Mouse (Mus musculus): Measurements from ENCODE around the gene Herc3.

The Herc3 gene

DNA sequence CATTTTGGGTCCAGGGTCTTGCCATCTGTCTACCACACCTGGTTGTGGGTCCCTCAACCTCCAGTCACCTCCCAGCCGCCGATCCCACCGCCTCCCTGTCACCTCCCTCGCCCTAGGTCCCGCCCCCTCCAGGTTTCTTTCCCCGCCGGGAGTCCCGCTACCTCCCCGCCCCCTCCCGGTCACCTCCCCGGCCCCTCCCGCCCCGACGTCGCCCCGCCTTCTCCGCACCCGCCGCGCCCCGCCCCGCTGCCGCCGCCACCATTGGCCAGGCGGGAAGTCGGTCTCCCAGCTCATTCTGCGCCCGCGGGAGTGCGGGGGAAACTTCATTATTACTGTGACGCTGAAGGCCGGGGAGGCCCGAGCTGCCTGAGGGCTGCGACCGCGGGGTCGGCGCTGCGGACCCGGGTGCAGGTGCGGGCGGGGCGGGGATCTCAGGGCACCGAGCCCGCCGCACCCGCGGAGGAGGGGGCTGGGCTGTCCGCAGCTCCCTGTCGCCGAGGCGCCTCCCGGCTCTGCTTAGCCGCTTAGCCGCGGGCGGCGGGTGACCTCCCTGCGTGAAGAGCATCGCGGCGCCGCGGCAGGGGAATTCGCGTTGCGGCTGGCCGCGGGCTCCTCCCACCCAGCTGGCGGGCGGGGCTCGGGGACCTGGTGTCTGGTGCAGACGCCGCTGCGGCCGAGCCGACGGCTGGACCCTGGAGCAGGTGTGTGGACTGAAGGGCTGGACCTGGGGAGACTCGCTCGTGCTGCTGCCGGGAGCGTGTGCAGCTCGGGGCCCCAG lies at the start of gene Herc3:
Herc3 (plus strand) TSS at position 234 of the 778 bp plus-strand sequence.
- TF ChIP-seq GATA4 (IDR thresholded peaks at IDR 0.05; ENCODE audit: insufficient replicate concordance, low read length): no peak

DNA sequence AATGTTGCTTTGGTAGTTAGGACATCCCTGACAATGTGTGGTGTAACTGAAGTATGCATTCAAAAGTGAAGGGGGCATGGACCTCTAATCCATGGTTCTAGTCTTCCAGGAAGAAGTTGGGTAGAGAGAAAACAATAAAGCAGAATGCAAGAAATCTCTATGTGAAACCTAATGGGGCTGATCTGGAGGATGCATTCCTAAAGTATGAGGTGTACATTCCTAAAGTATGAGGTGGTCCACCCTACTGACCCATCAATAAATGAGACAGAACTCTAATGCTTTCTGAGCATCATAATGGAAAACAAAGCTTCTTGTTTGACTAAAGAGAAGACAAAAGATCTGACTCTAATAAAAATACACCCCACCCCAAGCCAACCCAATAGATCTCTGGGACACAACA lies 29.9 kb upstream of the Herc3 start:
- no peak for TF ChIP-seq GATA4 (IDR thresholded peaks at IDR 0.05; ENCODE audit: insufficient replicate concordance, low read length)

DNA sequence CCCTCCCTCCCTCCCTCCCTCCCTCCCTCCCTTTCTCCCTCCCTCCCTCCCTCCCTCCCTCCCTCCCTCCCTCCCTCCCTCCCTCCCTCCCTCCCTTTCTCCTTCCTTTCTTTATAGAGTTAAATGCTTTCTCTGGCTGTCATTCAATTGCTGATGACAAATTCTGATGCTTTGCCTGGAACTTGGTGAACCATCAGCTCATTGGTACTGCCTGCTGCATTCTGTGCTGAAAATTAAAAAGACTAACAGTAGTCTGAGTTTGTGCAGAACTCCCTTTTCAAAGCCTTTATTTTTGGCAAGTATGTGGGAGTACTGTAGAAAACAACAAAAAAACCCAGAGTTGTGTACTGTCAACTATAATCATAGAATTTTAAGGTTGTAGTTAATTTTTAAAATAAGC lies 16.9 kb upstream of the Herc3 start:
- no peak for TF ChIP-seq GATA4 (IDR thresholded peaks at IDR 0.05; ENCODE audit: insufficient replicate concordance, low read length)

DNA sequence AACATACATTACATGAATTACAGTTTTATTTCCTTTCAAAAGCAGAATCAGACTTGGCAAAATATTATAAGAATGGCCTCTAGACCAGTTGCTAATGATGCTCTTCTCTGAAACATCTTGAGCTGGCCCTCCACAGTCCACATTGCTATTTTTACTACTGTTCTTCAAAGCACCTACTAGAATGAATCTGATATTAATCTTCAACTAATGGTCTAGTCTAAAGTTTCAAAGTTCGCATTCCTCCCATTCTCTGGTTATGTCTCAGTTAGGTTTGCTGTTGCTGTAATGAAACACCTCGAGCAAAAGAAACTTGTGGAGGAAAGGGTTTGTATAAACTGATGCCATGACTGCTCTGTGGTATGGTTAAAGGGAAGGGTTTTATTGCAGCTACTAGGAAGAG lies 5.6 kb upstream of the Herc3 start:
- no peak for TF ChIP-seq GATA4 (IDR thresholded peaks at IDR 0.05; ENCODE audit: insufficient replicate concordance, low read length)

DNA sequence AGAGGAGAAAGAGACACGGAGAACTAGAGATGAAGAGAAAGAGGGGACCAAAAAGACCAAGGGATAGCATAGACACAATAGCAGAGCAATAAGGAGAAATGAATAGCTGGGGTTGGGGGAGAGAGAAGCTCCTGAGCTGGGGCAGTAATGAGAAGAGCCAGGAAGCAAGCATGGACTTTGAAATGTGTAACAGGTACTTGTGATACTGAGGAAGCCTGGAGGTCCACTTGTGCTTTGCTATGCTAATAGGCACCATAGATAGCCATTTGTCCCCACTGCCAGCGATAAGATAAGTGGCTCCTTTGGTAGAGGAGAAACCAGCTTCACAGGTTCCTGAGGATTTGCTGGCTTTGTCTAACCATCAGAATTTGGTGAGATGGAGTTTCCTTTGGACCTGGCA lies 5.2 kb upstream of the Herc3 start:
- no peak for TF ChIP-seq GATA4 (IDR thresholded peaks at IDR 0.05; ENCODE audit: insufficient replicate concordance, low read length)

DNA sequence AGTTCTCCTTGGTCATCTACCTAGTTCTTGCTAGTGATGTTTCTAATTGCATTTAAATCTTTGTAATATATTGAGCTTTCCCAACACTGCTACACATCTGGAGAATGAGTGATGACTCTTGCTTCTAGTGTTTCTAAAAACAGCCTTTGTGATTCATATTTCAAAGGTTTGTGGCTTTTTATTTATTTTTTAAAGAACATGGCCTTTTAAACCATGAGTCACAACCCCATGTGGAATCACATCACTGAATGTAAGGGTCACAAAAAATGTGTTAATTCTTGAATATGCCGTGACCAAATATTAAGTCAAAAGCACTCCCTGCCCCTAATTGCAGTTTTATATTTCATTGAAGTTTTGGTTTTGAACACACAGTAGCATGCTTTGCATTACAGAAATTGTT lies 2.7 kb upstream of the Herc3 start:
- no peak for TF ChIP-seq GATA4 (IDR thresholded peaks at IDR 0.05; ENCODE audit: insufficient replicate concordance, low read length)

DNA sequence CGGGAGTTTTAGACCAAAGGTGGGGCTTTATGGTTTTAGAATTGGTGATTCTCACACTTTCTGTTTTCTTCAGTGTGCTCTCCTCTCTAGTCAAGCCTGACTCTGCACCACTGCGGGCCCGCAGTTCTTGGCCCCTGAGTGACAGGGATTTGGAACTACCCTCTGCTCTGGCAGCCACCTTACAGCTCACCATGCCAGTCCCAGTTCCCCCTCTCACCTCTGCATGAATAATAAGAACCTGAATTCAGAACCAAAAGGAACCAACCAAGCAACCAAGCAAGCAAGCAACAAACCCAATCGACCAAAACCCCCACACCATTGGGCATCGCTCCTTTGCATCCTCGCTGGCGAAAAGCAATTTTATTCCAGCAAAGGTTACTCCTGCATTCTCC lies 429 bp upstream of the Herc3 start:
- no peak for TF ChIP-seq GATA4 (IDR thresholded peaks at IDR 0.05; ENCODE audit: insufficient replicate concordance, low read length)

DNA sequence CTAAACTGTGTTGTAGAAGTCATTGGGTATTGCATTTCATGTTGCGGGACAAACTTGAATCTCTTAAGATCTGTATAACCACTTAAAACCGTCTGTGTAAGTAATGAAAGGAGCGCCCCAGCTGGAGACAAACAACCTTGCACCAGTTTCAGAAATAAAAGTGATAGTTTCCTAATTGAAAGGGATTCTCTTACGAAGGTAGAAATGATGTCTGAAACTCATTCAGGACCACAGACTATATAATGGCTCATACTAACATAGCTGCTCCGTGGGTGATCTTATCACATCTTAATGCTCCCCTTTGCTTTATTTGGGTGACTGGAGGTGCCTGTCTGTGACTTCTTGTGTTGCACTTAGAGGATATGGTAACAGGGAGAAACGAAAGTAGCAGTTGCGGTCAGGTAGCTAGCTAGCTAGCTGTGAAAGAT lies 1.3 kb downstream of the Herc3 start:
- no peak for TF ChIP-seq GATA4 (IDR thresholded peaks at IDR 0.05; ENCODE audit: insufficient replicate concordance, low read length)

DNA sequence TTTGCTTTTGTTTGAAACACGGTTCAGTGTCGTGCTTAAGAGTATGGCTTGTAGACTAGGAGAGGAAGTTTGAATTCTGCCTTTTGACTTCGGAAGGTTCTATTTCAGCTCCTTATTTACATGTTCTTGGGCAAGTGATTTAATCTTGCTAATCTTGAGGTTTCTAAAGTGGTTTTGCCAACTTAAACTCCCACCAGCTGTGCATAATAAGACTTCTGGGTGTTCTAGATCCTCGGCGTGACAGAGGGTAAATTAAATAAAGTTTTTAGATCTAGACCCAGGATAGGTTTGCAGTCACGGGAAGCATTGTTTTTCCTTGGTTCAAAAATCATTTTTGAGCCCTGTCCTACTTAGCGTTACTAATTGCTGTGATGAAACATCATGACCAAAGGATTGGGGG lies 3.2 kb downstream of the Herc3 start:
- no peak for TF ChIP-seq GATA4 (IDR thresholded peaks at IDR 0.05; ENCODE audit: insufficient replicate concordance, low read length)

DNA sequence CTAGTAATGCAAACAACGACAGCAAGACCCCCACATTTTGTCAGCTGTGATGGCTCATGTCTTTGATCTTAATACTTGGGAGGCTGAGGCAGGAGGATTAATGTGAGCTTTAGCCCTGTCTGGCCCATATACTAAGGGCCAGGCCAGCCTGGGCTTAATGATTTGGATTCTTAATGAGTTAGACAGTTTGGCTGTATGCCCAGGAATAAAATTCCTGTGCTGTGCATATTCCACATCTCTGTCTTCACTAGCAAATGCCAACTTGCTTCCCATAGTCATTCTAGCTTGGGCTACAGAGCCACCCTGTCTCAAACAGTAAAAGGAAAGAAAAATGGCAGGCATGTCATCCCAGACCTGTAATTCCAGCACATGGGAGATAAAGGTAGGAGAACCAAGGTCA lies 4.3 kb downstream of the Herc3 start:
- TF ChIP-seq GATA4 (IDR thresholded peaks at IDR 0.05; ENCODE audit: insufficient replicate concordance, low read length): no peak

DNA sequence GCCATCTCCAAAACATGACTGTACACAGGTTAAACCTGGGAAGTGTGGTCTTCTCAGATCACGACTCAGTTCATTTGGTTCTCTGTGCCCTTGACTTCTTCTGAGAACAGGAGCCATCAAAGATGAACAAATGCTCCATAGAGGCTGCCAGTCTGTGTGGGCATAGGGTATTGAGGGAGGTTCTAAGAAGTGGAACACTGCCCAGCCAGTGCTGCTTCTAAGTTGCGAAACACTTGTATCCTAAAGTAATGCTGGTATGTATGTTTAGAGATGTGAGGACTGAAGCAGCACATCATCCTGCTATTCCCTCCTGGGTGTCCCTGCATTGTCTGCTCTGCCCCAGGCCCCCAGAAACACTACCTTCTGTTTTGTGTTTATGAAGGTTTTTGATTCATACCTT lies 5.2 kb downstream of the Herc3 start:
- no peak for TF ChIP-seq GATA4 (IDR thresholded peaks at IDR 0.05; ENCODE audit: insufficient replicate concordance, low read length)

DNA sequence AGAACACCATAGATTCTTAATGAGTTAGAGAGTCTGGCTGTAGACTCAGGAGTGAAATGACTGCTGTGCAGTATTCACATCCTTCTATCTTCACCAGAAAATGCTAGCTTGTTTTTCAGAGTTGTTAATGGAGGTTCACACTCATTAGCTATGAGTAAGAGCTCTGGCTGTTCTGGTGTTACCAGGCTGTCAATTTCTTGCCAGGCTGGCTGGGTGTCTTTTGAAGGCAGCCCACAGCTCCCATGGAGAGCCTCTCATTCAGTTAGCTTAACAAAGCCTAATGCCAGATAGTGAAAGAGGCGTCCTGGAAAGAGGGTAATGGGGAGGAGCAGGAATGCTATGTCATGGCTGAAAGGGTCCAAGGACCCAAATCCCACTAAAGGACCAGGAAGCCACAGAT lies 6.7 kb downstream of the Herc3 start:
- no peak for TF ChIP-seq GATA4 (IDR thresholded peaks at IDR 0.05; ENCODE audit: insufficient replicate concordance, low read length)

DNA sequence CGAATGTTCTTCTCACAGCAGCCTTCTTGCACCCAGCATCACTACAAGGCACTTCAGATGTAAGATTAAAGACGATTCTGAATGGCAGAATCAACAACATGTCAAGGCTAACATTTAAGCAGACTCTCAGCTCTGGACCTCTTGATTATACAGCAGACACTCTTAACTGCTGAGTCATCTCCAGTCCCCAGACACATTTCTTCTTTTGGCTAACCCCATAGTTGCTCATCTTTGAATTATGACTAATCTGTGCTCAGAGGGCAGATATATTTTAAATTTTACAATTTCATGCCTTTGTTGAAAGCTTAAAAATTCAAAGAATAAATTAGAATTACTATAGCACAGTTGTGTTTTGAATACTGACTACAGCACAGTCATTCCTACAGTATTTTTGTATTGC lies 9.9 kb downstream of the Herc3 start:
- no peak for TF ChIP-seq GATA4 (IDR thresholded peaks at IDR 0.05; ENCODE audit: insufficient replicate concordance, low read length)

DNA sequence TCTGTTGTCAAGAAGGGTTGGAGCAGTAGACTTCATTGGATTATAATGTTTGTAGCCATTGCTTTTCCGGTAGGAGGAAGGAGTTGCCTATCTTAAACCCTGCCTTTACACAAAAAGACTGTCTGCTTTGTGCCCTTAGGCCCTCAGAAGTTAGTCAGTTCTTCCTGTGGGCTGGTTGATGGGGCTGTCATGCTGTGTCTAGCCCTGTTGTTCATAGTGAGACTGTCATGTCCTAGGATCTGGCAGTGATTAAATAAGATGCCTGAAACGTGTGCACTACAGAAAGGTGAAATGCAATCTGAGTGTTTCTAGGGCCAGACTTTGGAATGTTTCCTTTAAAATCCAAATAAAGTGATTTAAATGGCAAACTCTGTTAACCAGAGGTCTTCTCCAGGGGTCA lies 10.9 kb downstream of the Herc3 start:
- no peak for TF ChIP-seq GATA4 (IDR thresholded peaks at IDR 0.05; ENCODE audit: insufficient replicate concordance, low read length)

DNA sequence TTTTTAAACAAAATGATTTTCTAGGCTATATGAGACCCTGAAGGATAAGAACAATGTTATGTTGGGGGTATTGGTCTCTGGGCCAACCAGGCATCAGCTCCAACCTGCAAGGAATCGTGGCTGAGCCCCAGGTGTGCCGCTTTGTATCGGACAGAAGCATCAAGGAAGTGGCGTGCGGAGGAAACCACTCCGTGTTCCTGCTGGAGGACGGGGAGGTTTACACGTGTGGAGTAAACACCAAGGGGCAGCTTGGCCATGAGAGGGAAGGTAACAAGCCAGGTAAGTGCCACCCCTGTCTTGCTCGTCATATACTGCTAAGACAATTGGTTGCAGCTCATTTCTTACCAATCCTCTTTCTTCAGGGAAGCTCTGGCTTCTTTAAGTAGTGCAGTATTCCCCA lies 12.3 kb downstream of the Herc3 start:
- no peak for TF ChIP-seq GATA4 (IDR thresholded peaks at IDR 0.05; ENCODE audit: insufficient replicate concordance, low read length)

DNA sequence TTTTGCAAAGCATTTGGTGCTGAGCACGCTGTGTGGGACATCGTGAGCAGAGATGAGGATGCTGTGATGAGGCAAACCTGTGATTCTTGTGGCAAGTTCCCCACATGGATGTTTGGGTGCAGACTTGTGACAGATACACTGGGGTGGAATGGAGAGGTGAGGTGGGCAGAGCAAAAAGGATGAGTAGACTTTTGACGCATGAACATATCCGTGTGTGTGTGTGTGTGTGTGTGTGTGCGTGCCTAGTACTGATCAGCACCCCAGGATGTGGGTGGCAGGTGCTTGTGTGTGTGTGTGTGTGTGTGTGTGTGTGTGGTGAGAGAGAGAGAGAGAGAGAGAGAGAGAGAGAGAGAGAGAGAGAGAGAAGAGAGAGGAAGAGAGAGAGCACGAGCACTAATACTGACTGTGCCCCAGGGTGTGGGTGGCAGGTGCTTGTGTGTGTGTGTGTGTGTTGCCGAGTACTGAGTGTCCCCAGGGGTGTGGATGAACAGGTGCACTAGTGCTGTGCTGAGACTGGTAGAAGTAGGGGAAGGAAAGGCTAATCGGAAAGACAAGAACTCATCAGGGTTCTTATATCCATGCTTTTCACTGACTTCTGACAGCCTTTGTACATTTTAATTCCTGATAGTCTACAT lies 13.0 kb downstream of the Herc3 start:
- TF ChIP-seq GATA4 (IDR thresholded peaks at IDR 0.05; ENCODE audit: insufficient replicate concordance, low read length): no peak

Measured in liver, adult (tissue).